Mouse (Mus musculus) adrenal gland, adult (tissue): Measurements from ENCODE around the gene Zfp324.

Experiments used
- DNase-seq, 2 experiments: peaks; one replicate each; pipeline ENCODE4 v3.0.0; 2022 to 2023; ENCODE audit warnings: low spot score in 1 of 2; ENCODE audit not compliant: inconsistent age in 2 of 2

The Zfp324 gene

DNA sequence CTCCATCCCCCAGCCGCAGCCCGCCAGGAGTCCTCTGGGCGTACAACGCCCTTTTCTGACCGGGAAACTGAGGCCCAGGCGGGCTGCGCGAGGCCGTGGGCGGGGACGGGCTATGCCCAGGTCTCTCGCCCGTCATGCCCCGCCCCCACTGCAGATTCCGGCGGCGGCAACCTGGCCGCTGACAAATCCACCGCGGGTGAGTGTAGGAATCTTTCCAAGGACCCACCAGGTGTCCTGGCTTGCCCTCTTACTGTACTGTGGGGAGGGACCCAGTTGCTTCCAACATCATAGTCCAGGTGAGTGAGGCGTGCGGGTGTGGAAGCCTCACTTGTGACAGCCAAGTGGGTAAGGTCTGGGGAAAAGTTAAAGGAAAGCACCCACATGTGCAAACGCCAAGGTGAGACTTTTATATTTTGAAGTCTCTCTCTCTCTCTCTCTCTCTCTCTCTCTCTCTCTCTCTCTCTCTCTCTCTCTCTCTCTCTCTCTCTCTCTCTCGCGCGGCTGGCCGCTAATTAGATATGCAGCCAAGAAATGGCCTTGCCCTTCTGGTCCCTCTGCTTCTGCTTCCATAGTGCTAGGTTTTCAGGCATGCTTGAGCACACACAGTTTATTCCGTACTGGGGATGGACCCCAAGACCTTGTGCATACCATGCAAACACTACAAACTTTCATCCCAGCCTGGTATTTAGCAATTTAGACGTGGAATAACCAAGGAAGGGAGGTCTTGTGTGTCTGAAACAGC is 637 bp downstream of the Zfp324 start:
- peak; percentile 78 to 90 for DNase-seq

- DNase-seq: no peak
Observed at GRCm38 (mm10) chr7:12970906-12971305, 5.3 kb downstream of the Zfp324 start.

GRCm38 (mm10) chr7:12977682-12978389 is 12.2 kb downstream of the Zfp324 start, which contains the start of gene Zfp446:
Gene Zfp446, plus strand, starts transcription at chr7:12977848.
- DNase-seq: peak; percentile 99

DNA sequence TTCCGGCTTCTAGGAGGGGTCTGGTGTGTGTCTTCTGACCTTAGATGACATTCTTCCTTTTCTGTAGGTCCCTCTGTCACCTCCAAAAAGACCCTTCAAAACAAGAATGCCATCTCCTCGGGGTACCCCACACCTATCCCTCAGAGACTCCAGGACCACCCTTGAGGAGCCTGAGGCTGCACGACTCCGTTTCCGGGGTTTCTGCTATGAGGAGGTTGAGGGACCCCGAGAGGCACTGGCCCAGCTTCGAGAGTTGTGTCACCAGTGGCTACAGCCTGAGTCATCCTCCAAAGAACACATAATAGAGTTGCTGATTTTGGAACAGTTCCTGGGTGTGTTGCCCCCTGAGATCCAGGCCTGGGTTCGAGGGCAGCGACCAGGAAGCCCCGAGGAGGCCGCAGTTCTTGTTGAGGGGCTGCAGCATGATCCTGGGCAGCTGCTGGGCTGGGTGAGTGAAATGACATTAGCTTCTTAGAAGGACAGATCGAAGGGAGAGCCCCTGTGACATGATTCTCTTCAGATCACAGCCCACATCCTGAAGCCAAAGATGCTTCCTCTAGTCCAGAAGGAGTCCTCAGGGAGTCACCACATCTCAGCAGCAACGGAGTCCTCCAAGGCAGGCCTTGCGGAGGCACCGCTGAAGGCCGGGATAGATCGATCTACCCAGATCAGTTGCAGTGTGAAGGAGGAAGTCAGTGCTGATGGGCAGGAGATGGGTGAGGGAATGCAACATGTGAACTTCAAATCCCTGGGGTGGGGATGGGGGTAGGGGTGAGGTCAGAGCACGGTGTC is 13.5 kb downstream of the Zfp324 start:
- peak; percentile 43 to 66 for DNase-seq

DNA sequence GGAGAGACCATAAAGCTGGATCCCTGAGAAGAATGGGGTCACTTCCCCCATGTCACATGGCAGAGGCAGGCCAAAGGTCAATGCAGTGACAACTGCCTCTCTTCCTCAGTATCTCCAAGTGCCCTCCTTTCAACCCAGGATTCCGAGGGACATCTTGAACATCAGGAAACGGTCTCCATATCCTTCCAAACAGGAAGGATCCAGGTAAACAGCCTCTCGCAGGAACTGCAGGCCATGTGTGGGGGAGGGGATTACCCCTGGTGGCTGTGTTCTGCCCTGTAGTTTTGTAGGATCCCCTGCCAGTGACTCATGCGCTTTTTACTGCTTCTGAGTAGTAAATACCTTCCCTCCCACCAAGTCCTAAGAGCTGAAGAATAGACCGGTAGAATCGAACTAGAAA is 14.1 kb downstream of the Zfp324 start:
- DNase-seq: peak in 1 of 2 experiments; percentile 48

GRCm38 (mm10) chr7:12980291-12980690 is 14.7 kb downstream of the Zfp324 start:
- peak in 1 of 2 experiments; percentile 17 for DNase-seq

GRCm38 (mm10) chr7:12985724-12986123 is 20.1 kb downstream of the Zfp324 start:
- DNase-seq: no peak

- DNase-seq: no peak
Observed at GRCm38 (mm10) chr7:12986906-12987305, 21.3 kb downstream of the Zfp324 start.

- DNase-seq: no peak
Observed at GRCm38 (mm10) chr7:12987409-12988189, 22.0 kb downstream of the Zfp324 start.

DNA sequence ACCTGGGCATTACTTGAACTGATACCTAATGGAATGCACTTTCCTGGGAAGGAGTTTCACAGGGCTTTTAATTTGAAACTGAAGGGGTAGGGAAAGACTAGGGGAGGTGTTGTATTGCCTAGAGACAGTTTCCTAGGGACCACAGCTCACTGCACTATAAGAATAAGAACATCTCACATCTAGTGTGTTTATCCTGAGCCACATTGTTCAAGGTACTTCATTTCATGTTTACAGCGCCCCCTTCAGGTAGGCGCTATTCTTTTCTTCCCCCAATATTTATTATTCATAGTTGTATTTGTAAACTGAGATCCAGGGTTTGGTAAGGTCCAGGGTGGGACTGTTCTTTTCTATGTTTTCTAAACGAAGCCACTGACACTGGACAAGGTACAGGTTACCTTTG is 26.6 kb downstream of the Zfp324 start:
- peak in 1 of 2 experiments; percentile 74 for DNase-seq

GRCm38 (mm10) chr7:12993148-12993547 is 27.5 kb downstream of the Zfp324 start:
- DNase-seq: no peak

DNA sequence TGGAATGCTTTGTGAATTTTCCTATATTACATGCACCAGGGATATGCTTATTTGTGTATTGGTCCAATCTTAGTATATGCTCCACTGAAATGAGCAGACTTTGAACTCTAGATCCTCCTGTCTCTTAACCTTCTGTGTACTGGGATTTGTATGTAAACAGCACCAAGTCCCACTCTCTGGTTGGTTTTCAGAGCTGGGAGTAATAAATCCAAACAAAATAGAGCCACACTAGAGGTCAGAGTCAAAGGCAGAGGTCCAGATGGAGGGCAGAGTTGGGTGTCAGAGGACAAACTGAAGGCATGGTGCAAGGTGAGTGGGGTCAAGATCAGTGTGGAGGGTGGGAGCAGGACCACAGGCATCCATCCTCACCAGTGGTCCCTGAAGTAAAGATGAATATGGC is 30.2 kb downstream of the Zfp324 start:
- DNase-seq: no peak

DNA sequence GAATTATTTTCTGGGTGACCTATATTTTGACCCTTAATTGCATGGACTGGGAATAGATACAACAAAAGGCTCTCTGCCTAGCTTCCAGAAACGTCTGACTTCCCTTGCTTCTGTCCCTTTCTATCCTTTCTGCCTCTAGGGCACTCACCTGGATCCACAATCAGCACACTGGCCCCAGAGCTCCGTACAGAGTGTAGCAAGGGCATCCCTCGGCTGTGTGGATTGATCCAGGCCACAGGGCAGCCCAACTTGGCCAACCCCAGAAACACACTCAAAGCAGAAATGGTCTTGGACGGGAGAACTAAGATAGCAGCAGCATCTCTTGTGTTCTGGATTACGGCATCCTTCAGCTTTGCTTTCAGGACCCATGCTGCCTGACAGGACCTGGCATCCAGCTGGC is 31.6 kb downstream of the Zfp324 start:
- no peak for DNase-seq

- no peak for DNase-seq
Observed at GRCm38 (mm10) chr7:12998053-12998452, 32.4 kb downstream of the Zfp324 start, which contains the start of gene Slc27a5. Gene Slc27a5, minus strand, starts transcription at chr7:12998192.

DNA sequence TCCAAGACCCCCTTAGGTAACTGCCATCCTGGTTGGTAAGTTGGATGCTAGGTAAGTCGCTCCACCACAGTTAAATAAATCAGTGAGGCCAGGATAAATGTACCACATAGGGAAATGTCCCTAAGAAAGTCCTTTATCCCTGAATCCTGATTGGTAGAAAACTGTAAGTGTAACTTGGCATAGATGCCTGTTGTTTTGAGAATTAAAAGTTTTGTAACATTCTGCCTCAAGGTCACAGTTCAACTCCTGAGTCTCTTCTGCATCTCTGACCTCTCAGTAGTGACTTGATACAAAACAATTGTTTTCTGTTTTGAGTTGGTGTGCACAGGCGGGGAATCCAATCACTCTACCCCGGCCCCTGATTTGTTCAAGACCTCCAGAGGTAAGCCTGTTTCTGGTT is 33.2 kb downstream of the Zfp324 start, which contains the start of gene Trim28:
Gene Trim28 (plus strand): TSS at position 264 of the 400 bp plus-strand sequence.
- peak in 1 of 2 experiments; percentile 60 for DNase-seq

DNA sequence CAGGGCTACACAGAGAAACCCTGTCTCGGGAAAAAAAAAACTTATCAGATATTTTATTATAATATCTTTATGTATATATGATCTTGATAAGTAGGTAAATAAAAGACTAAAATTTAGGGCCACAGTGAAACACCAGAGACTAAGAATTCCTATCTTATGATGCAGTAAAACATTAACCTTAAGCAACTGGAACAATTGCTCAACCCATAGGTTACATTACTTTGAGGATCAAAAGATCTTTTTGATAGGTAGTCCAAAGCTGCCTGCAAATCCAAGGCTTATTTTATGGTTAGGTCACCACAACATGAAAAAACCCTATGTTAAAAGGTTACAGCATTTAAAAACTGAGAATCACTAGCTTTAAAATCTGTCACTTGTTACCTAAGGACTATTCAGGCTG is 35.9 kb downstream of the Zfp324 start:
- no peak for DNase-seq

DNA sequence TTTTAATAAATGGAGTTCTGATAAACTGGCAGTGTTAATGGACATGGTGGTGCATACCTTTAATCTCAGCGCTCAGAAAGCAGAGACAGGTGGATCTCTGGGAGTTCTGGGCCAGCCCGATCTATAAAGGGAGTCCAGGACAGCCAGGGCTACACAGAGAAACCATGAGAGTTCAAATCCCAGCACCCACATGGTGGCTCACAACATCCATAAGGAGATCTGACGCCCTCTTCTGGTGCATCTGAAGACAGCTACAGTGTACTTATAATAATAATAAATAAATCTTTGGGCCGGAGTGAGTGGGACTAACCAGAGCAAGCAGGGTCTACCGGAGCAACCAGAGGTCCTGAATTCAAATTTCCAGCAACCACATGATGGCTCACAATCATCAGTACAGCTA is 37.7 kb downstream of the Zfp324 start:
- DNase-seq: no peak

DNA sequence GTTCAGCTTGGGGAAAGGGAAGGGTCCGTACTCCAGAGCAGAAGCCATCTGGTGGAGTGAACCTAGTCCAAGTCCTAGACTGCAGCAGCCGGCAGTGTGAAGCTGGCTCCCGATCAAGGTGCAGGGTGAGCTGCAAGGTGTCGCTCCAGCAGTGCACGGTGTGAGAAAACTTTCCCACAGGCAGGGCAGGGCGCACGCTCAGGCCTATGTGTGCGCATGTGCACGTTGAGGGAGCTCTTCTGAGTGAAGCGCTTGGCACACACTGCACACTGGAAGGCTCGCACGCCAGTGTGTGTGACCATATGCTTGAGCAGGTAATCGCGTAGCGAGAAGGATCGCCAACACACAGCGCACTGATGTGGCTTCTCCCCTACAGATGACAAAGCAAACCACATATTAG is 40.4 kb downstream of the Zfp324 start:
- DNase-seq: no peak

DNA sequence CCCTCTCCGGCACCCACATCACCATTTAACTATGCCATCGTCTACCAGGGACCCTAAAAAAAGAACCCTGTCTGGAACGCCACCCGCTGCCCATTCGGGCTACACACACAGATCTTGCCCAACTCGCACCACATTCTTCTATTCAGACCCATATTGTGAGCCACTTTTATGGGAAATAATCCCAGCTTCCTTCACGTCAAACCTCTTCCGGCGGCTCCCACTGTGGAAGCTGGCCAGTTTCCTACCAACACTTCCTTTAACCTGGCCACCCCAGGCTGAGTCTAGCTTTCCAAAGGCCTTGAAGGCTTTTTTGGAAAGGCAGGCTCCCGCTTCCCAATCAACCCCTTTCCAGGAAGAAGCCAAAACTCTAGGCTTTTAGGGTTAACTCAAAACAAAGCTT is 40.9 kb downstream of the Zfp324 start:
- no peak for DNase-seq

- DNase-seq: peak in 1 of 2 experiments; percentile 35
Observed at GRCm38 (mm10) chr7:13007341-13008092, 41.9 kb downstream of the Zfp324 start.
